Mouse (Mus musculus): ENCODE measurements around the gene Phc3.

Gene Phc3

DNA sequence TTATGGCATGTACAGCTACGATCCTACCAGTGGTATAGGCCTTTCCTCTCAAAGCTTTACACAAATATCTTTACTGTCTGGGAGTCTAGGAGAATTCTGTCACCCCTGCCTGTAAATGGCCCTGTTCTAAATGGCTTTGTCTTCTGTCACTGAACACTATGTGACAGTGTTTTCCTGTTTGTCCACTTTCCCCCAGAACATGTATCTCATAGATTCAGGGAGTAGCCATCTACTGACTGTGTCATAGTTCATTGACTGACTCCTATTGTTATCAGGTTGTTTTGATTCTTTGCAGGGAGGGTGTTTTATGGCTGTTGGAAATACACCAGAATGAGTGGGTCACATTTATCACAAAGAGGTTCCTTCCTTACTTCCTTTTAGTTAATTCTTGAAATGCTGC is 99.2 kb downstream of the Phc3 start:
- no peak for DNase-seq (ENCODE audit: low read depth, low spot score)

GRCm38 (mm10) chr3:30868625-30869024 is 100.6 kb downstream of the Phc3 start:
- DNase-seq (ENCODE audit: low read depth, low spot score), result no peak

GRCm38 (mm10) chr3:30868176-30868575 is 101.0 kb downstream of the Phc3 start:
- DNase-seq (ENCODE audit: low read depth, low spot score), result no peak

GRCm38 (mm10) chr3:30864640-30865039 is 104.6 kb downstream of the Phc3 start:
- DNase-seq (ENCODE audit: low read depth, low spot score), result no peak

- no peak for DNase-seq (ENCODE audit: low read depth, low spot score)
Observed at GRCm38 (mm10) chr3:30863712-30864435, 105.3 kb downstream of the Phc3 start.

GRCm38 (mm10) chr3:30860705-30861104 is 108.5 kb downstream of the Phc3 start:
- DNase-seq (ENCODE audit: low read depth, low spot score), result no peak

GRCm38 (mm10) chr3:30859599-30859998 is 109.6 kb downstream of the Phc3 start:
- DNase-seq (ENCODE audit: low read depth, low spot score), result peak; percentile 63

DNA sequence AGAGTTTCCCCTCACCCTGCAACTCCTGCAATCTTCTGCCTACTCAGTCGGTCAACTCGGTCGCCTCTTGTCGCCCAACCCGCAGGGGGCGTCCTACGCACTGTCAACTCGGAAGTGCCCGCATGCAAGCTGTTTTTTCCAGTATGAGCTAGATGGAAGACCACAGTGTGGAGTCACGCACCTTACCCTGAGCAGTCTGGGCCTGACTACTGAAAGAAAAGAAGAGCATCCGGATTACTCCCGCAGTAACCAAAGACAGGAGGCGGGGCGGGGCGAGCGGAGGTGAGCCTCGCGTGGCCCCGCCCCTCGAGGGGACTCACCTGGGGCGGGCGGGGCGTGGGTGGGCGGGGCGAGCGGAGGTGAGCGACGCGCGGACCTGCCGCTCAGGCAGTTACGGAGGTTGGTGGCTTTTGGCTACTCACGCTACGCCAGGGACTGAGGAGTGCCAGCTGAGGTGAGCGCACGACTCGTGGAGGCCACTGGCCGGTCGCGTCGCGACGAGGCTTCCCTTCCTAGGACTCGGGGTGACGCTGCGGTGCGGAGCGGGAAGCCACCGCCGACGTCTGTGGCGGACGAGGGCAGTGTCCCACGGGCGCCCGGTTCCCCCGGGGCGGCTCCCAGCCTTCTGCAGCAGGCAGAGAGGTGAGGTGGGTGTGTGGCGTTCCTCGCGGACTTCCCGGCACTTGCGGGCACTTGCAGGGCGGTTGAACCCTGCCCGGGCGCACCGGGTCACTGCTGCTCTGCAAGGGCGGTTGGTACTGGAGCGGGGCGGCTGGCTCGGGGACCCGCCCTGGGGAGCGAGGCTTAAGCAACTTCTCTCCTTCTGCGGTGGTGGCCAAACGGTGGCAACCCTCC is 113.4 kb downstream of the Phc3 start, which contains the start of gene Gpr160:
TSS of gene Gpr160 (plus strand) at position 347 of the 855 bp plus-strand sequence.
- peak; percentile 91 for DNase-seq (ENCODE audit: low read depth, low spot score)

DNA sequence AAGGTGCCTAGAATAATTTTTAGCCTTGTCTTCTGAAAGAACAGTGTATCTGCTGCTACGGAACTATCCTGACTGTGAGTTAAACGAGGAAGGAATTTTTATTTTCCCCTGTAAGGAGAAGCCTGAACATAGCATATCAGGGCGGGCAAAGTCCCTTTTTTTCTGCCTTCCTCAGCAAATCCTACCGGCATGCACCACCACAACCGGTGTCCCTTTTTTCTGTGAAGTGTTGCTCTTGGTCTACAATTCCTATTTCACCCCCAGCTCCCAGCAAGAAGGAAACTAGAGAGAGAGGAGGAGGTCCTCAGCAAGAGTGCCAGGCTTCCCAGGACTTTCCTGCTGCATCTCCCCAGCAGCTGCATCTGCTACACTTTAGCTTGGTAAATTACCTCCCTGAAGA is 115.6 kb downstream of the Phc3 start:
- DNase-seq (ENCODE audit: low read depth, low spot score), result no peak

- no peak for DNase-seq (ENCODE audit: low read depth, low spot score)
Observed at GRCm38 (mm10) chr3:30851422-30851821, 117.8 kb downstream of the Phc3 start.

Data from R1 (cell line).